Mouse (Mus musculus): ENCODE measurements around the gene Sesn3. TPM values are rescaled to one million over a fixed set of nuclear protein-coding genes. Genes with fewer than 3 reads are reported as not detected.
A peak's percentile ranks its signal among the peaks of the same experiment; 100 is the strongest.

Sesn3 gene
- total RNA-seq, 2 experiments from 2014 or later = 111 to 118 TPM

GRCm38 (mm10) chr9:14365481-14366125, 90.7 kb downstream of the Sesn3 start:
- Histone ChIP-seq H3K27ac (peak overlapping the region; percentile 41), H3K4me3 (no peak overlapping the region)
- TF ChIP-seq CTCF (IDR thresholded peaks at IDR 0.05) = no peak
- intact Hi-C loops (cut with DNase I) = no loop called here
- DNase-seq (ENCODE audit: extremely low spot score in 1 of 2, low spot score in 2 of 2) = no peak

- intact Hi-C loops (cut with DNase I) = no loop called here
- Histone ChIP-seq H3K4me3 (no peak overlapping the region), H3K27ac (no peak overlapping the region)
- TF ChIP-seq CTCF (IDR thresholded peaks at IDR 0.05) = no peak
- DNase-seq (ENCODE audit: extremely low spot score in 1 of 2, low spot score in 2 of 2) = no peak
Observed at GRCm38 (mm10) chr9:14367850-14368249, 93.0 kb downstream of the Sesn3 start.

- DNase-seq (ENCODE audit: extremely low spot score in 1 of 2, low spot score in 2 of 2) = no peak
- intact Hi-C loops (cut with DNase I) = no loop called here
- H3K27ac ChIP-seq = no peak overlapping the region
- no peak for TF ChIP-seq CTCF (IDR thresholded peaks at IDR 0.05)
- H3K4me3 ChIP-seq = no peak overlapping the region
Observed at GRCm38 (mm10) chr9:14369271-14369670, 94.4 kb downstream of the Sesn3 start.

- DNase-seq (ENCODE audit: extremely low spot score in 1 of 2, low spot score in 2 of 2) = no peak
- Histone ChIP-seq H3K4me3 (no peak overlapping the region), H3K27ac (no peak overlapping the region)
- TF ChIP-seq CTCF (IDR thresholded peaks at IDR 0.05) = no peak
- intact Hi-C loops (cut with DNase I) = no loop called here
Observed at GRCm38 (mm10) chr9:14372440-14372839, 97.6 kb downstream of the Sesn3 start.

GRCm38 (mm10) chr9:14376149-14376548, 101.3 kb downstream of the Sesn3 start:
- DNase-seq (ENCODE audit: extremely low spot score in 1 of 2, low spot score in 2 of 2) = no peak

GRCm38 (mm10) chr9:14378151-14378550, 103.3 kb downstream of the Sesn3 start:
- intact Hi-C loops (cut with DNase I) = no loop called here
- H3K27ac ChIP-seq = no peak overlapping the region
- no peak for TF ChIP-seq CTCF (IDR thresholded peaks at IDR 0.05)
- DNase-seq (ENCODE audit: extremely low spot score in 1 of 2, low spot score in 2 of 2) = no peak
- no peak overlapping the region for H3K4me3 ChIP-seq

More at GRCm38 (mm10) chr9:14376149-14376548, 101.3 kb downstream of the Sesn3 start:
- no peak for TF ChIP-seq CTCF (IDR thresholded peaks at IDR 0.05)
- Histone ChIP-seq H3K27ac (no peak overlapping the region), H3K4me3 (no peak overlapping the region)
- intact Hi-C loops (cut with DNase I) = no loop called here

- Histone ChIP-seq H3K4me3 (peak overlapping the region; percentile 81), H3K27ac (peak overlapping the region; percentile 96)
- TF ChIP-seq CTCF (IDR thresholded peaks at IDR 0.05) = no peak
- intact Hi-C loops (cut with DNase I) = loop anchor here (2.0 to 5.0 kb wide), 2 partner anchors 103 to 121 kb away; partner anchors contain the start of genes Cwc15, Kdm4d and Sesn3
- no peak for DNase-seq (ENCODE audit: extremely low spot score in 1 of 2, low spot score in 2 of 2)
Observed at GRCm38 (mm10) chr9:14379769-14380385, 105.0 kb downstream of the Sesn3 start.

GRCm38 (mm10) chr9:14380386-14381285, 105.8 kb downstream of the Sesn3 start:
- peak; percentile 83 to 85 for DNase-seq (ENCODE audit: extremely low spot score in 1 of 2, low spot score in 2 of 2)
- peak overlapping the region; percentile 81 for H3K4me3 ChIP-seq
- intact Hi-C loops (cut with DNase I) = loop anchor here (2.0 to 5.0 kb wide), 2 partner anchors 103 to 120 kb away; partner anchors contain the start of genes Cwc15, Kdm4d and Sesn3
- TF ChIP-seq CTCF (IDR thresholded peaks at IDR 0.05) = peak; percentile 19
- H3K27ac ChIP-seq = peak overlapping the region; percentile 96

- Histone ChIP-seq H3K27ac (peak within 1 kb of the TSS; percentile 96), H3K4me3 (peak within 1 kb of the TSS; percentile 81)
- no peak for TF ChIP-seq CTCF (IDR thresholded peaks at IDR 0.05)
- intact Hi-C loops (cut with DNase I) = loop anchor here (2.0 to 5.0 kb wide), 2 partner anchors 104 to 119 kb away; partner anchors contain the start of genes Cwc15, Kdm4d and Sesn3
- DNase-seq (ENCODE audit: extremely low spot score in 1 of 2, low spot score in 2 of 2) = no peak
Observed at GRCm38 (mm10) chr9:14381353-14382055, 106.6 kb downstream of the Sesn3 start, which contains the start of gene Endod1. Gene Endod1, minus strand, starts transcription at chr9:14381507.

- DNase-seq (ENCODE audit: extremely low spot score in 1 of 2, low spot score in 2 of 2) = no peak
- H3K27ac ChIP-seq = 0 out of 2 replicates have a peak overlapping the region, but pooled peaks have one; percentile 1
- TF ChIP-seq CTCF (IDR thresholded peaks at IDR 0.05) = no peak
- intact Hi-C loops (cut with DNase I) = loop anchor here (5.0 kb wide), 1 partner anchor 105 kb away; the partner anchor contains the start of gene Sesn3
- no peak overlapping the region for H3K4me3 ChIP-seq
Observed at GRCm38 (mm10) chr9:14382256-14382791, 107.5 kb downstream of the Sesn3 start.

Other genes starting within 250 kb of the Sesn3 start
- gene Endod1, start 106.4 kb downstream of the Sesn3 start, total RNA-seq (2021) = 10 to 100 TPM; 62.1 to 62.5 TPM
- 1 to 10 TPM; 1.7 to 2.3 TPM for gene Kdm4d, start 225.4 kb downstream of the Sesn3 start, total RNA-seq (2021)
- 10 to 100 TPM; 82.3 to 90.9 TPM for gene Cwc15, start 225.6 kb downstream of the Sesn3 start, total RNA-seq (2021)